ENCODE assay signal across 8 mouse cellular contexts in genomic region chr12:112671891-112672290, GRCm38 (mm10). TPM values are rescaled to one million over a fixed set of nuclear protein-coding genes. Genes with fewer than 3 reads are reported as not detected.
DNase-seq lines count a peak whose midpoint lies in the region; ATAC-seq and TF ChIP-seq lines count a peak whose summit lies in the region.

No protein-coding gene starts in this region.

- no peak overlapping the region for H3K9ac ChIP-seq in liver, adult 2 months (ENCODE audit: low read depth, low read length)
- H3K9ac ChIP-seq in embryonic facial prominence, embryonic 14.5 days (ENCODE audit: low read depth, low read length) = no peak overlapping the region; the same call in 1 of the 2 replicates
- H3K9ac ChIP-seq in limb, embryonic 12.5 days (replicated peaks) = peak overlapping the region; percentile 44; the same call in 1 of the 2 replicates

- H3K4me2 ChIP-seq in embryonic facial prominence, embryonic 14.5 days (ENCODE audit: low read depth, low read length) = peak overlapping the region; percentile 94; the same call in 1 of the 2 replicates
- peak overlapping the region; percentile 97 for H3K4me2 ChIP-seq in limb, embryonic 12.5 days

- 68% methylated on average over 7 of the region's 7 CpGs for WGBS in liver, adult 2 months
- 72% methylated on average over 7 of the region's 7 CpGs for WGBS in embryonic facial prominence, embryonic 14.5 days
- 87% methylated on average over 7 of the region's 7 CpGs for WGBS in limb, embryonic 12.5 days

- no peak for ATAC-seq in embryonic facial prominence, embryonic 14.5 days (ENCODE audit: low read depth)
- ATAC-seq in limb, embryonic 12.5 days (ENCODE audit: insufficient number of reproducible peaks, insufficient read depth, low FRiP score, low TSS enrichment, low read depth) = no peak

- H3K36me3 ChIP-seq in liver, adult 2 months (ENCODE audit: control insufficient read depth, insufficient read depth, low read length) = no peaks in the 10 kb centered on the region
- H3K36me3 ChIP-seq in embryonic facial prominence, embryonic 14.5 days (ENCODE audit: control insufficient read depth, insufficient read depth, low read length) = peaks cover 44% of the 10 kb centered on the region
- H3K36me3 ChIP-seq in limb, embryonic 12.5 days = peaks cover 51% of the 10 kb centered on the region
- H3K36me3 ChIP-seq in splenic B cell, adult 2 months (ENCODE audit: control insufficient read depth, insufficient read depth, low read length, poor library complexity, severe bottlenecking) = peaks cover 1% of the 10 kb centered on the region

- no peak overlapping the region for H3K4me3 ChIP-seq in liver, adult 2 months (ENCODE audit: insufficient read depth, low read depth, low read length)
- H3K4me3 ChIP-seq in embryonic facial prominence, embryonic 14.5 days (ENCODE audit: low read depth, low read length) = peak overlapping the region; percentile 98; the same call in 1 of the 2 replicates
- peak overlapping the region; percentile 98; the same call in 1 of the 2 replicates for H3K4me3 ChIP-seq in limb, embryonic 12.5 days (replicated peaks)

- peaks cover 43% of the 10 kb centered on the region for H3K4me1 ChIP-seq in liver, adult 2 months (ENCODE audit: control insufficient read depth, insufficient read depth, low read length)
- peaks cover 34% of the 10 kb centered on the region for H3K4me1 ChIP-seq in embryonic facial prominence, embryonic 14.5 days (ENCODE audit: control insufficient read depth, insufficient read depth, low read length)
- H3K4me1 ChIP-seq in limb, embryonic 12.5 days (replicated peaks) = peaks cover 41% of the 10 kb centered on the region

- TF ChIP-seq POLR2A in liver, adult 2 months (IDR thresholded peaks at IDR 0.05; ENCODE audit: extremely low read depth, insufficient read depth, low read length) = no peak

- no peaks in the 10 kb centered on the region for H3K9me3 ChIP-seq in embryonic facial prominence, embryonic 14.5 days (ENCODE audit: control insufficient read depth, low read length)
- no peaks in the 10 kb centered on the region for H3K9me3 ChIP-seq in limb, embryonic 12.5 days

- peaks cover 50% of the 10 kb centered on the region for H3K79me2 ChIP-seq in liver, adult 2 months (ENCODE audit: control insufficient read depth, insufficient read depth, low read length)

- TF ChIP-seq CTCF in liver, adult 2 months (IDR thresholded peaks at IDR 0.05; ENCODE audit: low read depth, low read length) = peak; percentile 51

- no peak for DNase-seq in liver, adult 2 months (ENCODE audit: extremely low read depth, low read depth, low spot score)
- DNase-seq in liver = no peak
- DNase-seq in embryonic facial prominence, embryonic 14.5 days (ENCODE audit: low spot score) = no peak
- peak; percentile 15 for DNase-seq in splenic B cell, adult 2 months (ENCODE audit: low read depth, low spot score)
- DNase-seq in spleen, adult 18-20 months = no peak
- DNase-seq in frontal cortex, postnatal 14 days (ENCODE audit: low spot score in 2 of 2) = no peak
- DNase-seq in layer of hippocampus, adult 9-10 months (ENCODE audit: low spot score) = no peak

- no peaks in the 10 kb centered on the region for H3K27me3 ChIP-seq in liver, adult 2 months (ENCODE audit: control insufficient read depth, insufficient read depth, low read length)
- no peaks in the 10 kb centered on the region for H3K27me3 ChIP-seq in embryonic facial prominence, embryonic 14.5 days (replicated peaks; ENCODE audit: control insufficient read depth, insufficient read depth, low read length)
- H3K27me3 ChIP-seq in limb, embryonic 12.5 days = no peaks in the 10 kb centered on the region
- no peaks in the 10 kb centered on the region for H3K27me3 ChIP-seq in splenic B cell, adult 2 months (ENCODE audit: control insufficient read depth, insufficient read depth, low read length, poor library complexity, severe bottlenecking)

- H3K27ac ChIP-seq in liver, adult 2 months (replicated peaks; ENCODE audit: insufficient read depth, low read depth, low read length) = no peak overlapping the region
- no peak overlapping the region for H3K27ac ChIP-seq in embryonic facial prominence, embryonic 14.5 days (replicated peaks; ENCODE audit: low read depth, low read length)
- peak overlapping the region; percentile 45; the same call in 1 of the 2 replicates for H3K27ac ChIP-seq in limb, embryonic 12.5 days

RNA-seq across cellular contexts. Expression of gene Akt1, which starts 2.8 kb away (rescaled TPM):
- 30.5 and 31.8 TPM in 2 replicates for total RNA-seq in liver, adult 2 months (2014; rRNA removed)
- 56.7 and 60.5 TPM in 2 replicates for polyA plus RNA-seq in liver, adult 2 months (2012; rRNA removed)
- polyA plus RNA-seq in embryonic facial prominence, embryonic 14.5 days (2014; fragmentation: Nextera tagmentation; extraction: Ambion mirVana) = 76.4 and 84.0 TPM in 2 replicates
- 67.0 and 156 TPM in 2 replicates for polyA plus RNA-seq in limb, embryonic 12.5 days (2016; fragmentation: Nextera tagmentation; extraction: Ambion mirVana)

RNA-seq across cellular contexts. Expression of gene Zbtb42, which starts 6.7 kb away (rescaled TPM):
- 0.83 and 1.9 TPM in 2 replicates for total RNA-seq in liver, adult 2 months (2014; rRNA removed)
- 7.9 and 10.1 TPM in 2 replicates for polyA plus RNA-seq in liver, adult 2 months (2012; rRNA removed)
- 3.7 and 3.8 TPM in 2 replicates for polyA plus RNA-seq in embryonic facial prominence, embryonic 14.5 days (2014; fragmentation: Nextera tagmentation; extraction: Ambion mirVana)
- 1.4 and 2.7 TPM in 2 replicates for polyA plus RNA-seq in limb, embryonic 12.5 days (2016; fragmentation: Nextera tagmentation; extraction: Ambion mirVana)

RNA-seq across cellular contexts. Expression of gene Siva1, which starts 27.4 kb away (rescaled TPM):
- 11.5 and 15.4 TPM in 2 replicates for total RNA-seq in liver, adult 2 months (2014; rRNA removed)
- polyA plus RNA-seq in liver, adult 2 months (2012; rRNA removed) = 12.8 and 14.9 TPM in 2 replicates
- polyA plus RNA-seq in embryonic facial prominence, embryonic 14.5 days (2014; fragmentation: Nextera tagmentation; extraction: Ambion mirVana) = 211 and 239 TPM in 2 replicates
- polyA plus RNA-seq in limb, embryonic 12.5 days (2016; fragmentation: Nextera tagmentation; extraction: Ambion mirVana) = 248 and 258 TPM in 2 replicates

RNA-seq across cellular contexts. Expression of gene Cep170b, which starts 48.4 kb away (rescaled TPM):
- total RNA-seq in liver, adult 2 months (2014; rRNA removed) = 7.9 and 9.5 TPM in 2 replicates
- polyA plus RNA-seq in liver, adult 2 months (2012; rRNA removed) = 26.2 and 29.7 TPM in 2 replicates
- 13.3 and 14.4 TPM in 2 replicates for polyA plus RNA-seq in embryonic facial prominence, embryonic 14.5 days (2014; fragmentation: Nextera tagmentation; extraction: Ambion mirVana)
- 17.8 and 18.8 TPM in 2 replicates for polyA plus RNA-seq in limb, embryonic 12.5 days (2016; fragmentation: Nextera tagmentation; extraction: Ambion mirVana)

RNA-seq across cellular contexts. Expression of gene Adssl1, which starts 52.0 kb away (rescaled TPM):
- total RNA-seq in liver, adult 2 months (2014; rRNA removed) = 20.5 and 21.7 TPM in 2 replicates
- 26.1 and 26.7 TPM in 2 replicates for polyA plus RNA-seq in liver, adult 2 months (2012; rRNA removed)
- 23.2 and 26.5 TPM in 2 replicates for polyA plus RNA-seq in embryonic facial prominence, embryonic 14.5 days (2014; fragmentation: Nextera tagmentation; extraction: Ambion mirVana)
- polyA plus RNA-seq in limb, embryonic 12.5 days (2016; fragmentation: Nextera tagmentation; extraction: Ambion mirVana) = 9.2 and 10.0 TPM in 2 replicates

Comparison
In these comparisons a context has a peak if more than half of its experiments do, and no peak if none do; other contexts are left out.
1. RNA of gene Siva1, which starts 27.4 kb away (polyA plus RNA-seq): 248 to 258 TPM in limb, embryonic 12.5 days and 211 to 239 TPM in embryonic facial prominence, embryonic 14.5 days; 12.8 to 14.9 TPM in liver, adult 2 months; every median in the first group is over 10 times any median in the second.